Mouse (Mus musculus) limb, embryonic 10.5 days (tissue): Measurements from ENCODE around the gene Rnf185. TPM values are rescaled to one million over a fixed set of nuclear protein-coding genes. Genes with fewer than 3 reads are reported as not detected.

Experiments
- DNase-seq: peaks from one replicate; pipeline ENCODE4 v3.0.0-alpha.2; 2017; ENCODE audit warnings: low spot score
- H3K27ac ChIP-seq: fragments of 300-500 bp; sonication (generic); 2 replicates; pipeline ENCODE4 v1.5.1; 2016; ENCODE audit warnings: mild to moderate bottlenecking
- H3K27me3 ChIP-seq: fragments of 300-500 bp; sonication (generic); 2 replicates; pipeline ENCODE4 v1.6.1; 2016; ENCODE audit warnings: low read depth, mild to moderate bottlenecking; ENCODE audit not compliant: poor library complexity, severe bottlenecking
- H3K36me3 ChIP-seq: fragments of 300-500 bp; sonication (generic); 2 replicates; pipeline ENCODE4 v1.6.1; 2016; ENCODE audit warnings: mild to moderate bottlenecking, moderate library complexity
- H3K4me1 ChIP-seq: fragments of 300-500 bp; sonication (generic); 2 replicates; pipeline ENCODE4 v1.6.1; 2016
- H3K4me3 ChIP-seq: fragments of 300-500 bp; sonication (generic); 2 replicates; pipeline ENCODE4 v1.5.1; 2016; ENCODE audit warnings: mild to moderate bottlenecking, moderate library complexity
- H3K9me3 ChIP-seq: fragments of 300-500 bp; sonication (generic); replicated peaks from 2 replicates; pipeline ENCODE4 v1.6.1; 2016; ENCODE audit warnings: mild to moderate bottlenecking
- WGBS: fragments of 180-500 bp; shearing (Covaris S2); methylation state at CpG from one replicate; pipeline ENCODE4 v1.1.7; 2016; 5-methylcytosine and 5-hydroxymethylcytosine counted together
- polyA plus RNA-seq: library from polyadenylated mRNA; unstranded; fragments of >200 nt; fragmentation: Nextera tagmentation; extraction: Ambion mirVana; gene quantifications from 2 replicates; pipeline ENCODE4 v1.2.1, GENCODE M21; 2016

The Rnf185 gene
- 37.7 and 47.1 TPM in 2 replicates for polyA plus RNA-seq

- Histone ChIP-seq H3K4me3 (peak within 1 kb of the TSS; percentile 79), H3K27me3 (no peaks in the 10 kb centered on the region), H3K36me3 (peaks cover 29% of the 10 kb centered on the region), H3K4me1 (peaks cover 21% of the 10 kb centered on the region), H3K27ac (peak within 1 kb of the TSS; percentile 87), H3K9me3 (no peaks in the 10 kb centered on the region)
- DNase-seq = peak; percentile 96
- WGBS = under 1% methylated on average over 45 of the region's 45 CpGs
Measured at GRCm38 (mm10) chr11:3452167-3452639, at the start of gene Rnf185. Rnf185 (minus strand) TSS chr11:3452363.

- WGBS = 90% methylated on average over 1 of the region's 1 CpGs
- no peaks in the 10 kb centered on the region for H3K36me3 ChIP-seq
Measured at GRCm38 (mm10) chr11:3497296-3497695, 45.1 kb upstream of the Rnf185 start.

GRCm38 (mm10) chr11:3496756-3497155, 44.6 kb upstream of the Rnf185 start:
- H3K4me1 ChIP-seq = peaks cover 15% of the 10 kb centered on the region
- no peak overlapping the region for H3K27ac ChIP-seq
- DNase-seq = no peak
- 60% methylated on average over 5 of the region's 5 CpGs for WGBS
- no peak overlapping the region for H3K4me3 ChIP-seq
- no peaks in the 10 kb centered on the region for H3K36me3 ChIP-seq
- H3K27me3 ChIP-seq = no peaks in the 10 kb centered on the region
- H3K9me3 ChIP-seq = no peaks in the 10 kb centered on the region

More at GRCm38 (mm10) chr11:3497296-3497695, 45.1 kb upstream of the Rnf185 start:
- Histone ChIP-seq H3K4me3 (no peak overlapping the region), H3K9me3 (no peaks in the 10 kb centered on the region), H3K27me3 (peaks cover 4% of the 10 kb centered on the region; the same call in 1 of the 2 replicates), H3K4me1 (peaks cover 9% of the 10 kb centered on the region), H3K27ac (no peak overlapping the region)
- DNase-seq = no peak

- H3K4me3 ChIP-seq = no peak overlapping the region
- H3K27me3 ChIP-seq = no peaks in the 10 kb centered on the region
- H3K9me3 ChIP-seq = no peaks in the 10 kb centered on the region
- peaks cover 15% of the 10 kb centered on the region for H3K4me1 ChIP-seq
- no peak overlapping the region for H3K27ac ChIP-seq
- DNase-seq = no peak
- 89% methylated on average over 14 of the region's 14 CpGs for WGBS
- no peaks in the 10 kb centered on the region for H3K36me3 ChIP-seq
Measured at GRCm38 (mm10) chr11:3495496-3495895, 43.3 kb upstream of the Rnf185 start.

GRCm38 (mm10) chr11:3494857-3495256, 42.7 kb upstream of the Rnf185 start:
- Histone ChIP-seq H3K27me3 (no peaks in the 10 kb centered on the region), H3K9me3 (no peaks in the 10 kb centered on the region), H3K27ac (peak overlapping the region; percentile 68), H3K4me1 (peaks cover 15% of the 10 kb centered on the region), H3K36me3 (no peaks in the 10 kb centered on the region), H3K4me3 (no peak overlapping the region)
- no peak for DNase-seq
- 81% methylated on average over 17 of the region's 17 CpGs for WGBS

- Histone ChIP-seq H3K9me3 (no peaks in the 10 kb centered on the region), H3K27ac (no peak overlapping the region), H3K36me3 (no peaks in the 10 kb centered on the region), H3K27me3 (no peaks in the 10 kb centered on the region), H3K4me1 (peaks cover 22% of the 10 kb centered on the region), H3K4me3 (no peak overlapping the region)
- no peak for DNase-seq
- WGBS = 56% methylated on average over 4 of the region's 4 CpGs
Measured at GRCm38 (mm10) chr11:3492748-3493147, 40.6 kb upstream of the Rnf185 start.

- H3K27ac ChIP-seq = no peak overlapping the region
- peaks cover 17% of the 10 kb centered on the region for H3K4me1 ChIP-seq
- WGBS = 84% methylated on average over 5 of the region's 5 CpGs
- no peaks in the 10 kb centered on the region for H3K36me3 ChIP-seq
- no peaks in the 10 kb centered on the region for H3K27me3 ChIP-seq
- H3K9me3 ChIP-seq = no peaks in the 10 kb centered on the region
- DNase-seq = no peak
- H3K4me3 ChIP-seq = no peak overlapping the region
Measured at GRCm38 (mm10) chr11:3489036-3489435, 36.9 kb upstream of the Rnf185 start.

GRCm38 (mm10) chr11:3487952-3488570, 35.9 kb upstream of the Rnf185 start, which contains the start of gene Pla2g3:
Pla2g3 (plus strand) TSS chr11:3488284.
- WGBS = 19% methylated on average over 11 of the region's 11 CpGs
- no peaks in the 10 kb centered on the region for H3K9me3 ChIP-seq
- H3K36me3 ChIP-seq = no peaks in the 10 kb centered on the region
- H3K27me3 ChIP-seq = no peaks in the 10 kb centered on the region
- H3K4me3 ChIP-seq = peak within 1 kb of the TSS; percentile 29
- DNase-seq = peak; percentile 43
- H3K4me1 ChIP-seq = peaks cover 17% of the 10 kb centered on the region
- H3K27ac ChIP-seq = peak within 1 kb of the TSS; percentile 63

GRCm38 (mm10) chr11:3486349-3486748, 34.2 kb upstream of the Rnf185 start:
- Histone ChIP-seq H3K27ac (no peak overlapping the region), H3K27me3 (no peaks in the 10 kb centered on the region), H3K9me3 (no peaks in the 10 kb centered on the region), H3K4me1 (peaks cover 8% of the 10 kb centered on the region), H3K36me3 (no peaks in the 10 kb centered on the region), H3K4me3 (no peak overlapping the region)
- whole genome bisulfite sequencing = 84% methylated on average over 7 of the region's 7 CpGs
- DNase-seq = no peak

GRCm38 (mm10) chr11:3483980-3484642, 31.9 kb upstream of the Rnf185 start:
- no peak for DNase-seq
- H3K27ac ChIP-seq = no peak overlapping the region
- H3K9me3 ChIP-seq = no peaks in the 10 kb centered on the region
- H3K27me3 ChIP-seq = no peaks in the 10 kb centered on the region
- no peak overlapping the region for H3K4me3 ChIP-seq
- H3K36me3 ChIP-seq = no peaks in the 10 kb centered on the region
- WGBS = 73% methylated on average over 11 of the region's 11 CpGs
- peaks cover 8% of the 10 kb centered on the region for H3K4me1 ChIP-seq

GRCm38 (mm10) chr11:3475489-3475888, 23.3 kb upstream of the Rnf185 start:
- H3K9me3 ChIP-seq = no peaks in the 10 kb centered on the region
- peaks cover 4% of the 10 kb centered on the region; the same call in 1 of the 2 replicates for H3K4me1 ChIP-seq
- no peaks in the 10 kb centered on the region for H3K27me3 ChIP-seq
- no peak for DNase-seq
- no peaks in the 10 kb centered on the region for H3K36me3 ChIP-seq
- H3K4me3 ChIP-seq = no peak overlapping the region
- H3K27ac ChIP-seq = no peak overlapping the region

GRCm38 (mm10) chr11:3474480-3475115, 22.4 kb upstream of the Rnf185 start:
- H3K27me3 ChIP-seq = no peaks in the 10 kb centered on the region
- no peak for DNase-seq
- peaks cover 4% of the 10 kb centered on the region; the same call in 1 of the 2 replicates for H3K4me1 ChIP-seq
- H3K9me3 ChIP-seq = no peaks in the 10 kb centered on the region
- WGBS = 86% methylated on average over 7 of the region's 7 CpGs
- H3K36me3 ChIP-seq = no peaks in the 10 kb centered on the region
- H3K4me3 ChIP-seq = no peak overlapping the region
- H3K27ac ChIP-seq = no peak overlapping the region

- 36% methylated on average over 1 of the region's 1 CpGs for WGBS
Measured at GRCm38 (mm10) chr11:3472484-3472883, 20.3 kb upstream of the Rnf185 start.

More at GRCm38 (mm10) chr11:3472484-3472883, 20.3 kb upstream of the Rnf185 start:
- no peak overlapping the region for H3K4me3 ChIP-seq
- H3K27me3 ChIP-seq = no peaks in the 10 kb centered on the region
- H3K4me1 ChIP-seq = peaks cover 4% of the 10 kb centered on the region; the same call in 1 of the 2 replicates
- H3K9me3 ChIP-seq = no peaks in the 10 kb centered on the region
- H3K27ac ChIP-seq = 0 out of 2 replicates have a peak overlapping the region, but pooled peaks have one; percentile 10
- no peaks in the 10 kb centered on the region for H3K36me3 ChIP-seq
- peak; percentile 82 for DNase-seq
